Mouse (Mus musculus) kidney, embryonic 15.5 days (tissue): ENCODE results near the gene Tex26. TPM values are rescaled to one million over a fixed set of nuclear protein-coding genes. Genes with fewer than 3 reads are reported as not detected.

Experiments
- ATAC-seq: fragments of 200-750 bp; cut with Nextera tagmentation; replicated peaks from 2 replicates; pipeline ENCODE4 v1.8.0; 2017; ENCODE audit warnings: moderate TSS enrichment; ENCODE audit not compliant: low FRiP score
- H3K27ac ChIP-seq: fragments of 300-500 bp; sonication (generic); 2 replicates; pipeline ENCODE4 v1.5.1; 2015; ENCODE audit warnings: mild to moderate bottlenecking, inconsistent platforms
- H3K27me3 ChIP-seq: fragments of 300-500 bp; sonication (generic); 2 replicates; pipeline ENCODE4 v1.6.1; 2015; ENCODE audit warnings: inconsistent platforms
- H3K36me3 ChIP-seq: fragments of 300-500 bp; sonication (generic); 2 replicates; pipeline ENCODE4 v1.6.1; 2015; ENCODE audit warnings: inconsistent platforms
- H3K4me1 ChIP-seq: fragments of 300-500 bp; sonication (generic); 2 replicates; pipeline ENCODE4 v1.6.1; 2015; ENCODE audit warnings: inconsistent platforms
- H3K4me2 ChIP-seq: fragments of 300-500 bp; sonication (generic); 2 replicates; pipeline ENCODE4 v1.6.1; 2015; ENCODE audit warnings: moderate library complexity, mild to moderate bottlenecking, inconsistent platforms
- H3K4me3 ChIP-seq: fragments of 300-500 bp; sonication (generic); replicated peaks from 2 replicates; pipeline ENCODE4 v1.5.1; 2015; ENCODE audit warnings: mild to moderate bottlenecking, inconsistent platforms
- H3K9ac ChIP-seq: fragments of 300-500 bp; sonication (generic); 2 replicates; pipeline ENCODE4 v1.6.1; 2015; ENCODE audit warnings: mild to moderate bottlenecking, inconsistent platforms
- H3K9me3 ChIP-seq: fragments of 300-500 bp; sonication (generic); replicated peaks from 2 replicates; pipeline ENCODE4 v1.6.1; 2016; ENCODE audit warnings: inconsistent platforms
- WGBS: fragments of 180-500 bp; shearing (Covaris S2); methylation state at CpG from one replicate; pipeline ENCODE4 v1.1.7; 2015; ENCODE audit warnings: mixed read lengths; 5-methylcytosine and 5-hydroxymethylcytosine counted together
- polyA plus RNA-seq: library from polyadenylated mRNA; unstranded; fragments of >200 nt; fragmentation: Nextera tagmentation; extraction: Ambion mirVana; gene quantifications from 2 replicates; pipeline ENCODE4 v1.2.1, GENCODE M21; 2015

Tex26 gene
- polyA plus RNA-seq, 1 experiment from 2014 or later: 0.26 TPM

DNA sequence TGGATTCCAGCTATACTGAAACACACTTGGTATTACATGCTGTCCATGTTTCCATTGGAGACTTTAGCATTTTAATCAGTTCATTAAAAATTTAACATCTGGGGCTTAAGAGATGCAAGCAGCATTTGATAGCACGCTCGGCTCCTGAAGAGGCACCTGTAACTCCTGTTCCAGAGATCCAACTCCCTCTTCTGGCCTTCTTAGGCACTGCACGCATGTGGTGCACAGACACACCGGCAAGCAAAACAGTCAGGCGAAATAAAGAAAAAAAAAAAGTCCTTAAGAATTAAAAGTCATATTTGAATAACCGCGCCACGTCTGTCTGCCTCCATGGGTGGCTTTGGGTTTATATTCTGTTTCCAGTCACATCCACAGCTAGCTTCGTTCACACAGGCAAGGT is 34.7 kb downstream of the Tex26 start:
- H3K27ac ChIP-seq: no peak overlapping the region
- no peaks in the 10 kb centered on the region for H3K4me1 ChIP-seq
- H3K36me3 ChIP-seq: no peaks in the 10 kb centered on the region
- WGBS: 94% methylated on average over 9 of the region's 9 CpGs
- no peaks in the 10 kb centered on the region for H3K9me3 ChIP-seq
- H3K27me3 ChIP-seq: no peaks in the 10 kb centered on the region
- H3K4me3 ChIP-seq: no peak overlapping the region
- no peak for ATAC-seq
- H3K9ac ChIP-seq: no peak overlapping the region
- H3K4me2 ChIP-seq: no peak overlapping the region

DNA sequence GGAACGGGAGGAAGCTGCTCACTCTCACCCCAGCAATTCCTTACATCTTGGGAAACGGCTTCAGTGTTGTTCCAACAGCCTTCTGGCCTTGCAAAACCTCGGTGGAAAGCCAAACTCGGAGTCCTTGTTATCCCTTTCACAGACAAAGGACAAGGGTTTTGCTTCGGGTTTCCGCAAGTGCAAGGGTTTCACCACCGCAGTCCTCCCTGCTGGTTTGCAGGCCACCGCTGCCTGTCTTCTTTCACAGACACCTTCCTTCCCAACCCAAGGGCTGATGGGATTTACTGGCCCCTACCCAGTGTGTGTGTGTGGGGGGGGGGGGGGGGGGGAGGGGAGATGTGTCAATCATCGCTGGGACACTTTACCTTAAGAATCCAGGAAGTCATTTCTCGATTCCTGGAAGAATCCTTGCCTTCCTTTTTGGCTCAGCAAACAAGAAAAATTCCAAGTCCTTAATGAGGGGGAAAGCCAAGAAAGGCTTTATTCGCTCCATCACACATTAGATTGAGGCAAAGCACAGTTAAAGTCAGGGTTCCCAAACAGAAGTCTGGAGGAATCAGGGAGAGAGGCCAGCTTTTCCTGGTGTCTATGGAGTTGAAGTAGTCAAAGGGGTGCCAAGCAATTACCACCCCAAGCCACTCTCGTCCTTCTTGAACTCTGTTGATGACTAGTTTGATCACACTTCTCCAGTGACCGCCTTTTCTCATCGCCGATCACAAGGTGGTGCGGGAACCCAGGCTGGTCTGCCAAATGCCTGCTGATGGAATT is 35.4 kb downstream of the Tex26 start:
- no peak for ATAC-seq
- H3K4me3 ChIP-seq: no peak overlapping the region
- no peak overlapping the region for H3K9ac ChIP-seq
- H3K4me1 ChIP-seq: no peaks in the 10 kb centered on the region
- no peak overlapping the region for H3K4me2 ChIP-seq
- H3K36me3 ChIP-seq: no peaks in the 10 kb centered on the region
- no peak overlapping the region for H3K27ac ChIP-seq
- WGBS: 88% methylated on average over 16 of the region's 16 CpGs
- no peaks in the 10 kb centered on the region for H3K27me3 ChIP-seq
- no peaks in the 10 kb centered on the region for H3K9me3 ChIP-seq

DNA sequence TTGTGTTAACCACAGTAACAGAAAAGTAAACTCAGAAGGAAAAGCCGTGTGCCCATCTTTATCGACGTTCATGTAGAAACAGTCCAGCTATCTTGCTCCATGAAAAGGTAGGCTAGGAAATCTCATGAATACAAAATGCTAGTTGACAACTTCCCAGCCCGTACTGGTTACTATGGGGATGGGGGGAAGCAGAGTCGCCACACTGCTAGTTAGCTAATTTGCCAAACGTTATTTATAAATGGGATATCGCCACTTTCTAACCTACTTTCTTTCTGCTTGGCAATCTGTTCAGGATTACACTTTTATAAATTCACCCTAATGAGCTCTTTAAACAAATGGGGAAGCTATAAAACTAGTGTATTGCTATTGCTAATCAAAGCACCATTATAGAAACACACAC is 42.5 kb downstream of the Tex26 start:
- ATAC-seq: no peak
- 94% methylated on average over 7 of the region's 7 CpGs for WGBS
- Histone ChIP-seq H3K9me3 (no peaks in the 10 kb centered on the region), H3K27me3 (no peaks in the 10 kb centered on the region), H3K9ac (no peak overlapping the region), H3K4me2 (no peak overlapping the region), H3K27ac (no peak overlapping the region), H3K4me1 (peaks cover 6% of the 10 kb centered on the region; the same call in 1 of the 2 replicates), H3K4me3 (no peak overlapping the region), H3K36me3 (no peaks in the 10 kb centered on the region)

DNA sequence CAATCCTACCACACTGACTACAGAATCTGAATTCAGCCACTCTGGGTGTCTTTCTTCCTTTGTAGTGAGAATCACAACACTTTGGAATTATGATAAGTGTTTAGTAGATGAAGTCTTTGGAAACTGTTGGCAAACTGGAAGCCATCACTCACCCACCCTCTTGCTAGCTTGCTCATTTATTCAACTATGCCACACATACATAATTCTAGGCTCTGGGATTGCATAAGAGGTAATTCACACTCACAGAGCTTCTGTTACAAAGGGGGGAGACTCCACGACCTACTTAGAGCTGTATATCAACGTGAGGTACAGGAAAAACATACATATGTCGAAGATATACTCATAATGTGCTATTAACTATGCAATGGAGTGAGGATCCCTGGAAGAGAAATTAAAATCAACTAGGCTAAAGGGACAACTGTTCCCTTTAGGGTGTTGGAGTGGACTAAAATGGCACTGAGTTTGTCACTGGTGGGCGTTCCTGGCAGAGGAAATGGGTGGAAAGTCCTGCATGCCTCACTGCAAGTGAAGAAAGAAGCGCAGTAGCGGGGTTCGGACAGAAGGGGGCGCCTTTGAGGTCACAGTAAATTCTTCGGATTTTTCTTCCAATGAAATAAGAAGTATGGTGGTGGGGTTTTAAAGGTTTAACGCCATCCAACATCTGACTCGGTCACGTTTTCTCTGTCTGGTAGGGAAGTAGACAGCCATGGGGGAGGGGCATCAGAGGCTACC is 44.0 kb downstream of the Tex26 start:
- Histone ChIP-seq H3K27ac (no peak overlapping the region), H3K4me1 (peaks cover 6% of the 10 kb centered on the region; the same call in 1 of the 2 replicates), H3K4me2 (no peak overlapping the region), H3K9ac (no peak overlapping the region), H3K4me3 (no peak overlapping the region), H3K9me3 (no peaks in the 10 kb centered on the region), H3K36me3 (no peaks in the 10 kb centered on the region), H3K27me3 (no peaks in the 10 kb centered on the region)
- 68% methylated on average over 12 of the region's 12 CpGs for WGBS
- no peak for ATAC-seq

DNA sequence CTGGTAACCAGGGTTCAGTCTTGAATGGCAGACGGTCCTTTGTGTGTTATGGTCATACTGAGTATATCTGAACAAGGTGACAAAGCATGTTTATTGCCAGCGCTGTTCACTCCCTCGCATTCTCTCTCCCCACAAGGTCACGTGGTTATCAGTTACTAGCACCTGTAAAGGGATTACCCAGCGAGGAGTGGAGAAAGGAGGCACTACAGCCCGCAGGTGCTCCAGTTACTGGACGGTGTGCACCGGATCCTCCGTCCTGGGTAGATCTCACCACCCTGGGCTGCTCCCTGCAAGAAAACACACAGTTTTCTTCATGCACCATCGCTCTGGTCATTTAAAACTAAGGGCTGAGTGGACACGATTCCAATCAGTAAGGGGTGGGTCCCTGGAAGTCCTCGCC is 44.8 kb downstream of the Tex26 start:
- WGBS: 54% methylated on average over 12 of the region's 12 CpGs
- no peak overlapping the region for H3K9ac ChIP-seq
- ATAC-seq: no peak

DNA sequence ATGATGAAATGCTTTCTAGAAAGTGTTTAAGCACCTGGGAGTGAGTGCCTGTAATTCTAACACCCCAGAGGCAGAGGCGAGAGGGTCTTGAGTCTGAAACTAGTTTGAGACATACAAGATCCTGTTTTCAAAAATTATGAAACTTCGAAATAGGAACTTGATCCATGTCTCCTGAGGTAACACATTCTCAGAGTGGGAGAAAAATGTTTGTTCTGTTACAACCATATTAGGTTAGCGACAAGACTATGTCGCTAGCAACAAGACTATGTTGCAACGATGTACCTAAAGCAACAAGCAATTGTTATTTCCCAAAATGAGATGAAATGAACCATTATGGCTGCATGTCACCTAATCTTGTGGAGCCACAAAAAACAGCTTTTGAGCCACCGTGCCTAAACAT is 46.0 kb downstream of the Tex26 start:
- no peak for ATAC-seq
- no peaks in the 10 kb centered on the region for H3K36me3 ChIP-seq
- no peaks in the 10 kb centered on the region for H3K27me3 ChIP-seq
- no peak overlapping the region for H3K4me2 ChIP-seq
- no peaks in the 10 kb centered on the region for H3K9me3 ChIP-seq
- H3K27ac ChIP-seq: no peak overlapping the region
- no peak overlapping the region for H3K9ac ChIP-seq
- peaks cover 6% of the 10 kb centered on the region; the same call in 1 of the 2 replicates for H3K4me1 ChIP-seq
- no peak overlapping the region for H3K4me3 ChIP-seq
- WGBS: 89% methylated on average over 6 of the region's 6 CpGs

More for the DNA sequence above, 44.8 kb downstream of the Tex26 start:
- 0 out of 2 replicates have a peak overlapping the region, but pooled peaks have one; percentile 9 for H3K4me2 ChIP-seq
- no peak overlapping the region for H3K4me3 ChIP-seq
- no peak overlapping the region for H3K27ac ChIP-seq
- no peaks in the 10 kb centered on the region for H3K9me3 ChIP-seq
- H3K36me3 ChIP-seq: no peaks in the 10 kb centered on the region
- peaks cover 6% of the 10 kb centered on the region; the same call in 1 of the 2 replicates for H3K4me1 ChIP-seq
- H3K27me3 ChIP-seq: no peaks in the 10 kb centered on the region

DNA sequence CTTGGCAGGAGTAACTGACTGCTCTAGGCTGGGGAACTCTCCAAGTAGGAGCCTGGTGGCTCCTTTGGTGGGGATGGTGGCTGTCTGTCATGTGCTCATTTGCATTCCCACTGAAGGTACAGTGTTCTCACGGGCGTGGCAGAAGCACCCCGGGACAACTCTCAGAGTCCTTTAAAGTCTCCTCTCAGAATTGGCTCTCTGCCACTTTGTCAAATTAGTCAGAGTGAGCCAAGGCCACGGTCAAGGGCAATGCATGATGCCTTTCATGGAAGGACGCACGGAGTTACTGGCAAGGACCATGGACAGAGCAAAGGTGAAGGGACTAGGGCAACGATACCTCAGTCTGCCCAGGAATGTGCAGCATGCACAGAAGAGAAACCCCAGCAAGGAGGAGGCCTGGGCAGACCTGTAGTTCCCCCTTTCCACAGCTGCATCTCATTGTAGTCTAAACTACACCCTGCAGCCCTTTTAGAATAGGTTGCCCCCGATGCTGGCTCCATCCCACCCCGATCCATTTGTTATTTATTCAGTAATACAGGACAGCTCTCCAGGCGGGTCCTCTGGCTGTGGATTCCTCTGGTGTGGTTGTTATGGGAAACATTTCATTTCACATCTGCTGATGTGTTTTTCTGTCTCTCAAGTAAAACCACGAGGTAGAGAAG is 49.0 kb downstream of the Tex26 start:
- H3K4me2 ChIP-seq: no peak overlapping the region
- peaks cover 6% of the 10 kb centered on the region; the same call in 1 of the 2 replicates for H3K4me1 ChIP-seq
- H3K36me3 ChIP-seq: no peaks in the 10 kb centered on the region
- no peaks in the 10 kb centered on the region for H3K9me3 ChIP-seq
- no peak for ATAC-seq
- H3K27me3 ChIP-seq: no peaks in the 10 kb centered on the region
- no peak overlapping the region for H3K9ac ChIP-seq
- no peak overlapping the region for H3K27ac ChIP-seq
- no peak overlapping the region for H3K4me3 ChIP-seq
- WGBS: 49% methylated on average over 11 of the region's 11 CpGs

DNA sequence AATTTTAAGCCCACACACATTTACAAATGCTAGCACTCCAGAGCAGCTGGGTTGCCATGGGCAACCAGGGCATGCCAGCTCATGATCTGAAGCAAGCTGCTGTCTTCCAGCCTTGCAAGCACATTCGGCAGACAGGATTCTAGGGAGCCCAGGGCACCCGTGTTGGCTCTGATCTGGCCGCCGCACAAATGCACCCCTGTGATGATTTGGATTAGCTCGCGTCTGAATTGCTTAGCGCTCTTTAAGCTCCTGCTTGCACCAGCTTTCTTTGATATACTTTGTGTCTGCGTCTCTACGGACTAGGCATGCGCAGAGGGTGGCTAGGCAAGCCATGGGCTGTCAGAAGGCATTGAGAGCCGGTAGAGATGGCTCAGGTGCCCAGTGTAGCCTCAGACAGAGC is 49.7 kb downstream of the Tex26 start:
- Histone ChIP-seq H3K4me2 (no peak overlapping the region), H3K4me1 (peaks cover 6% of the 10 kb centered on the region; the same call in 1 of the 2 replicates), H3K9me3 (no peaks in the 10 kb centered on the region), H3K4me3 (no peak overlapping the region), H3K27ac (no peak overlapping the region), H3K36me3 (no peaks in the 10 kb centered on the region), H3K9ac (no peak overlapping the region), H3K27me3 (no peaks in the 10 kb centered on the region)
- 86% methylated on average over 11 of the region's 11 CpGs for WGBS
- ATAC-seq: no peak

DNA sequence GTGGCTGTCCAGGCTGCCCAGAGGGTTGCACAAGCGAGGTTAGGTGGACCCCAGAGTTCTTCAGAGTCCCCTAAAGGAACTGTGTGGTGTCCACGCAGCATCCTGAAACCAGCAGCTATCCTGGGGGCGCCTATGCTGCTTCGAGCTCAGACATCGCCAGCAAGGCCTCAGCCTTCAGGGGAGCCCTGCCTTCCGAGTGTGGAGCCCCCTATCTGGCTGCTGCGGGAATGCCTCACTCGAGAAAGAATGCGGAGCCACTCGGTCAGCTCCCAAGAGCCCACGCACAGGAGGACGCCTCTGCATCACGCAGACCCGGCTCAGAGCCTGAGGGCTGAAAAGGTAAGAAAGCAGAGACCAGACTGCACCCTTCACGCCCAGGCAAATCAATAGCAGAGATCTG is 50.8 kb downstream of the Tex26 start:
- no peak overlapping the region for H3K27ac ChIP-seq
- H3K4me2 ChIP-seq: no peak overlapping the region
- whole genome bisulfite sequencing: 75% methylated on average over 15 of the region's 15 CpGs
- H3K4me1 ChIP-seq: no peaks in the 10 kb centered on the region
- H3K9me3 ChIP-seq: no peaks in the 10 kb centered on the region
- H3K27me3 ChIP-seq: no peaks in the 10 kb centered on the region
- H3K4me3 ChIP-seq: no peak overlapping the region
- no peak overlapping the region for H3K9ac ChIP-seq
- no peaks in the 10 kb centered on the region for H3K36me3 ChIP-seq
- no peak for ATAC-seq

DNA sequence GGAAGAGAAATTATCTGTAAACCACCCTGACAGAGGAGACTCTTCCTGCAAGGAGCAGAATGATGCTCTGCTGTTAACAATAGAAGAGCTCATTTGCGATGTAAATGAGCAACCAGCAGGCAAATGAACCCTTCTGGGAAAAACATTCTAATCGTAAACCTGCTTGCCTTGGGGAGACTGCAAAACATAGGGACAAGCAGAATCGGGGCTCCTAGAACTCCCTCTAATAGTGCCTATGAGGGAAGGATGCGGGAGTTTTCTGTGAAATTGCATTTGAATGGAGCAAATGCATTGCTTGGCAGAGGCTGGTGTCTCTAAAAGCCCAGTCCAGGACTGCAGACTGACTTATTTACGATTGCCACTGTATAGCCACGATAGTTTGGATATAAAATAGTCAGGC is 56.2 kb downstream of the Tex26 start:
- 28% methylated on average over 6 of the region's 6 CpGs for WGBS
- H3K9ac ChIP-seq: no peak overlapping the region

DNA sequence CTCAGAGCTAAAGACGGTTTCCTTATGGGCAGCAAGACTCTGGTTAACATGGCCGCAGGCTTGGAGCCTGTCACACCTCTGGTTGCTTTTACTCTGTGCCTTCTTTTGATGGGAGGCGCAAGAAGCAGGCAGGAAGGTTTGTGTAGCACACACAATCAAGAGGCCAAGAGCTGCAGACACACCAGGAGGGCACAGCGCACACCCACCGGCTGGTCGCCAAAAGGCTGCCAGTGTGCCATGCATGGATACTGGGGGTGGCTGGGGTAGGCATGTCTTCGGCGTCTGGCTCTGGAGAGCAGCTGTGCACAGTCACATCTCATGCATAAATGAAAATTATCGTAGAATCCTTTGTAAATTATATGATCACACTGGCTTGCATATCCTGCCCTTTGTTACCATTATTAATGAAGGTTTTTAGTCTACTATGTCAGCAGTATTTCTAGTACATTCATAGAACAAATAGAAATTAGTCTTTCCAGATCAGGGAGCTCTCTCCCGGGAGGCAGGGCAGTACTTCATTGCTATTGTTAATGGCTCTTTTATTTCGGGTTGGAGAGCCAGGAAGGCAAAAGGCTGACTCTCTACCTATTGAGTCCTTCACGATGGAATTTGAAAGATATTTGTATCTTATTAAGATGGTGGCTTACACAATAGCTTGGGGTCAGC is 57.1 kb downstream of the Tex26 start:
- Histone ChIP-seq H3K36me3 (no peaks in the 10 kb centered on the region), H3K27ac (no peak overlapping the region), H3K27me3 (peaks cover 3% of the 10 kb centered on the region; the same call in 1 of the 2 replicates), H3K4me3 (no peak overlapping the region), H3K9me3 (no peaks in the 10 kb centered on the region), H3K4me1 (no peaks in the 10 kb centered on the region), H3K4me2 (no peak overlapping the region), H3K9ac (no peak overlapping the region)
- 54% methylated on average over 12 of the region's 12 CpGs for WGBS
- no peak for ATAC-seq

More for the DNA sequence above, 56.2 kb downstream of the Tex26 start:
- Histone ChIP-seq H3K4me3 (no peak overlapping the region), H3K36me3 (no peaks in the 10 kb centered on the region), H3K9me3 (no peaks in the 10 kb centered on the region), H3K4me1 (no peaks in the 10 kb centered on the region), H3K27ac (no peak overlapping the region), H3K4me2 (no peak overlapping the region), H3K27me3 (peaks cover 3% of the 10 kb centered on the region; the same call in 1 of the 2 replicates)
- no peak for ATAC-seq
